Mouse (Mus musculus) right cerebral cortex, postnatal 14 days (tissue): ENCODE data around the gene Zfp69.

Experiments
- DNase-seq: peaks from one replicate; pipeline ENCODE4 v3.0.0; 2022

The Zfp69 gene

DNA sequence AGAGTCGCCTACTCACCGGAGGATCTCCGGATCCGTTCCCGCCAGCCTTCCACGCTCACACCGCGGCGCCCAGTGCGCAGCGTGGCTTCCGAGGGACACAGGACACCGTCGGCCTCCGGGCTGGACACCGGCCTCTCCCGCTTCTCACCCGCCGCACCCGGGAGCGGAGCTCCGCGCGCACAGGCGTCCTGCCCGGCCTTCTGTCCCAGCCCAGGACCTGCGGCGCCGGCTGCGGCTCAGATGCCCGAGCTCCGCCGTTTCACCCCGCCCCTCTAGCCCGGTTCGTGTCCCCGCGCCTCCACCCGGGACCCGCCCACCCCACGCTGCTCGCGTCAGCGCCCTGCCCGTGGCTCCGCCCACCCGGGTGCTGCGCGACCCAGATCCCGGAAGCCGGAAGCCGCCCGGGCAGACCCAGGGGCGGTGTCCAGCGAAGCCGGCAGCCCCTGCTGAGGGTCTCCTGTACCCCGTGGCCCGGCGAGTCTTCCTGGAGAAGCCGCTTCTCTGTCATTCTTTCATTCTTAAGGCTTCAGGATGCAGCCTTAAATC lies at the start of gene Zfp69:
Gene Zfp69 (minus strand): TSS at position 272 of the 546 bp plus-strand sequence.
- peak; percentile 85 for DNase-seq

DNA sequence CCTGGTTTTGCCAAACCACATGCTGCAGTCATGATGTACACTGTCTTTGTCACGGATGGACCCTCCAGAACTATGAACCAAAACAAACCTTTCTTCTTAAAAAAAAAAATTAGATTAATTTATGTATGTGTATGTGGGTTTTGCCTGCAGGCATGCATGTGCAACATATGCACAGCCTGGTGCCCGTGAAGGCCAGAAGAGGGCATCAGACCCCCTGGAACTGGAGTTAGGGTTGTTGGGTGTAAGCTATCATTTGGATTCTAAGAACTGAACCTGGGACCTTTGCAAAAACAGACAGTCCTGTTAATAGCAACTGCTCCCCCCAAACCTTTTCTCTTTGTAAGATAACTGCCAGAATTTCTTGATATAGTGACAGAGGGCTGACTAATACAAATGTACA lies 49.5 kb upstream of the Zfp69 start:
- no peak for DNase-seq

DNA sequence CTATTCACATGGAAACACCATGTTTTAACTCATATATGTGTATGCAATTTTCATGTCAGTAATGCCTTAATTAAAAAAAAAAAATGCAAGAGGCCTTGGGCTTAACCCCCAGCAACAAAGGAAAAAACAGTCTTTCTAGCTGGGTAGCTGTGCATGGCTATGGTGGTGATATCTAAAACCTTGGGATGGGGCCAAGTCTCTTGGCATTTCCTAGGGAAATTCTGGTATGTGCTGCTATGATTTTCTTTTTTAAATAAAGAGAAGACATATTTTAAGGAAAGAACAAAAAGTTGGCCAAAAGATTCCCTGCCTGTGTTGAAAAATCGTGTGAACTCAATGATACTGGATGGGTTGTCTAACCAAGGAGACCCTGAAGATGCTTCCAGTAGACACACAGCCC lies 44.4 kb upstream of the Zfp69 start:
- no peak for DNase-seq

DNA sequence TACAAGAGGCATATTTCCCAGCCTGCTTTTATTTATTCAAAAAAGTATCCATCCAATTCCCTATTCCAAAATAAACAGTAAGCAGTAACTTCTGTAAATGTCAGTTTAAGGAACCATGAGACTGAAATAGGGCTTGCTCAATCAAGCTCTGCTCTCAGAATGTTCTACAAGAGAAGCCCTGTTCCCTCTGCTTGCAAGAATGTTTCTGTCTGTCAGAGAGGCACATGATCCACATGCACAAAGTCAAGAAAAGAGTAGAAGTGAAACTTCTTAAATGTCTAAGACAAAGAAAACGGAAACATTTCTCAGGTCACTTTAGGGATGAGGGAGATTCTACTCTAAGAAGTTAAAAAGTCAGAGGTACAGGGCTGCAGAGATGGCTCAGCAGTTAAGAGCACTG lies 41.5 kb upstream of the Zfp69 start:
- no peak for DNase-seq

DNA sequence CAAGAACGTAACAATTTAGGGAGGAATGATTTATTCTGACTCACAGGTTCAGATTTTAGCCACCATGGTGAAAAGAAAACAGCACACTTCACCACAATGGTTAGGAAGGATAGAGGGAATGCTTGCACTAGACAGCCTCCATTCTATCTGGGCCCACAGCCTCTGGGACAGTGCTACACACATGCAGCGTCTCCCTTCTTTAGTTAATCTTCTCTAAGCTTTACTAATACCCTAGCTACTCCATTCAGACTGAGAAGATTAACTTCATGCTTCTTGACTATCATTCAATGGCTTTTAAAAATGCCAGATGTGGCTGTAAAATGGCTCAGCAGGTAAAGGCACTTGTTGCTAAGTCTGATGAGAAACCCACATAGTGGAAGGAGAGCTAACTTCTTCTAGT lies 40.8 kb upstream of the Zfp69 start:
- no peak for DNase-seq

DNA sequence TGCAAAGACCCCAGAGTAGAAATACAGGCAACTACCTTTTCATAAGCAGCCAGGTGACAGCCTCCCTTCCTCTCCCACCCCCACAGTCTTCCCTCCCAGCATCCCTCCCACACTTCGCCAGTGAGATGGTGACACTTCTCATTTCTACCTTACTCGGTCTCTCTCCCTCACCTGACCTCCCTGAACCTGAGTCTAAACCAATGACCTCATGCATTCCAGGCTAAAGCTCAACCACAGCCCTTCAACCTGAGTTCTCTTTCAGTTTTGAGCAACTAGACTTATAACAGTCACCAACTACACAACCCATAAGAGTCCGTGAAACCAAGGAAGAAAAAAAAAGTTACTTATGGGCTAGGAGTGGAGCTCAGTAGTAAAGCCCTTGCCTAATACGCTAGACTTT lies 35.8 kb upstream of the Zfp69 start:
- no peak for DNase-seq

DNA sequence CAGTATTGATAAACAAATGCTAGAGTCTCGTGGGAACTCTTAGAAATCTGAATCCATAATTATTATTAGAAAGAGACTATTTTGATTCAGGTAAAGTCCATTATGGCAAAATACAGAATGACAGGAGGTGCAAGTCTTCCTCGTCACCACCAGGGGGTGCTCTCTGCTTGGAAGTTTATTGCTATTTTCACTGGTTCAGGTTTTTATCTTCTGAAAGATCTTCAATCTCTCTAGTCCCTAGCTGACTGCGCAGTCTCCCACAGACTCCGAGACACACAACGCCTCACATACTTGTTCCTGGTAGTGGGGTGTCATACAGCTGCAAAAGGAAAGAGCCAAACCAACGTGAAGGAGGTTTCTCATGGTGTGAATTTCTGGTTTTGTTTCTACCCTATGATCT lies 34.9 kb upstream of the Zfp69 start:
- DNase-seq: peak; percentile 38

DNA sequence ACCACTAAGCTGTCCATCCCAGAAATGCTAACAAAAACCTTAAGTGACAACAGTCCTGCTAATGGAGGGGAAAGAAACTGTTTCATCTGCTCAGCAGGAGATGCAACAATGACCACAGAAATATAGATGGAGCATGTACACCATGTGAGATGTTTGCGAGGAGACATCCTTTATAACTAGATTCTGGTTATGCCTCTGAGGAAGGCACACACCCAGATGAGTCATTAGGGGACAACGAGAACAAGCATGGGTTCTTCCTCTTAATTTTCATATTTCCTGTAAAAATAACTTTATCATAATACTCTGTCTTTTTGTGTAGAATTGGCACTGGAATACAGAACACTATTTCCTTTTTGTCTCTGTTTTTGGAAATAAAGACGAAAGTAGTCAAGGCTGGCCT lies 26.7 kb upstream of the Zfp69 start:
- no peak for DNase-seq

DNA sequence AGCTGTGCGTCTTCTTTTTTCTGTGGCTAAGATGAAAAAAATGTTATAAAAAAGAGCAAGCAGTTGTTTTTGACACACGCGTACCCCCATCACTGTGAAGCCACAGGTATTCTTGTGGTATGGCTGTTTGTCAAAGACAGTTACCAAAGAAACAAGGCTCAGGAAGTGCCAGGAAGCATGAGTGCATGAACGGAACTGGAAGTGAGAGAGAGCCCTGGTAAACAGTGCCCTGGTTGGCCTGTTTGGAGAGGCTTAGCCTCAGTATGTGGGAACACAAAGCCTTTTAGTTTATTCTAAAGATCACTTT lies 23.9 kb upstream of the Zfp69 start:
- DNase-seq: no peak

DNA sequence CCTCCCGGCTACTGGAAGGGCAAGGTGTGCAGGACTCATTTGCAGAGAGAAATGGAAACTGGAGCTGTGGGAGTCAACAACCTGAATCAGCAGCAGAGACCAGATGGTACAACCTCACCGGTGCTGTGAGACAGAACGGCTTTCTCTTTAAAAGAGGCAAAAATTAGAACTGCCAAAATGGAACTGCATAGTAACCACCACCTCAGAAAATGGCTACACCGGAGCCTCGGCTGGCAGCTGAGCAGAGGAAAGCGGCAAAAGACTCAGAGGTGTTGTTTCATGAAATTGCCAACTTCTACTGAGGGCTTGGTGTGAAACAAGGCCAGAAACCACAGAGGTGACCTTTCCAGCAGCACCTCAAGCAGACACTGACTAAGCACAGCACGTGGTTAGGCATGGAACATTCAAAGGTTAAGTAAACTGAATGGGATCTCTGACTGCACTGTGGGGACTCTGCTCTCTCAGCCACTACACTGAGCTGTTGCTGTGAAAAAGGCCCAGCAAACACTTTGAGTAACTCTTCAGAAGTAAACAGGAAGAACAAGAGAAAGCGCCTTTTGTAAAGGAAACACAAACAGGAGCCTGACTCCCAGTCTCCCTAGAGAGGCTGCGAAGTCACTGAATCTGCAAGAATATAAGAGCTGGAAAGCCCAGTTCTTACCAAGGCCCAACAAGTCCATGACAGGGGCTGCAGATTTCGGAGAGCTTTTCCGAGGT lies 23.4 kb upstream of the Zfp69 start:
- no peak for DNase-seq

DNA sequence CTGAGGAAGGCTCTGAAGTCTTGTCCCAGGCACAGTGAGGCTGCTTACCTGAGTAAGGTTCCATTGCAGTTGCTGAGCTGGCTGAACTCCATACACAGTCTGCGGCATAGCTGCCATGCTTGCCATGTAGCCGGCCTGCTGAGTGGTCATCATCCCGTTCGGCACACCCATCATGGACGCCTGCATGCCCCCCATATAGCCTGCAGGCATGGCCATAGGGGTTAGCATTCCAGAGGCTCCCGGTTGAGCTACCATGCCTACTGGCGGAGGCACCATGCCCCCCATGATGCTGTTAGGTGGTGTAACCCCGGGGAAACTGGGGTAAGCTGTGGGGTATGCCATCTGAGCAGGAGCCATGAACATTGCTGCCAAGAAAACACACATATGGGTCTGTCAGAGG lies 20.3 kb upstream of the Zfp69 start:
- no peak for DNase-seq

DNA sequence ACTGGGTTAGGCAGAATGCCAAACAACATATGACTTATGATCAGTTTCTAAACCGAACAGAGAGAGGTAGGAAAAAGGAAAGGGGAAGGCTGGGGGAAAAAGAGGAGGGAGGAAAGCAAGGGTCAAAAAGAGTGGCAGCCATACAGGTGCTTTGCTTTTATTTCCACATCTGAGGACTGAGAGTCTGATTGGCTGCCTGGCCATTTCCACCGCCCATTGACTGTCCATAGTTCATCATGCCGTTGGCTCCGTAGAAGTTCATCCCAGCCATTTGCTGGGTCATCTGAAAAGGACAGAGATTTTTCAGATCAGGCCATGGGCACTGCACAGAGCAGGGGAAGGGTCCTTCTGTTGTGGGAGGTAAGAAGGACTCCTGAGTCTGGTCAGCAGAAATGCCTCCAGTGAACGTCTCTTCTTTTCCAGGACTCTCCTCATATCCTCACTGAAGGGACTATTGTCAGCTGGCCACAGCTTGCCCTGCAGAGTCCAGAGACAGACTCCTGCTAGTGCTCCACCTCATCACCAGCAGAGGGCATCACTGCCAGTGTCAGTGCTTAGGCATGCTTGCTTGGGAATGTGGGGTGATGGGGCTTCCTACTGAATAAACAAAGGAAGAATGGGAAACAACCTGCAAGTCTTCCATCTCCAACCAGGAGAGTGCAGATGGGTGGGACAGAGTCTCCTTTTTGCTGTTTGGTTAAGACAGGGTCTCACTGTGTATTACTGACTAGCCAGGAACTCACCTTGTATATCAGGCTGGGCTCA lies 18.1 kb upstream of the Zfp69 start:
- DNase-seq: peak; percentile 45

DNA sequence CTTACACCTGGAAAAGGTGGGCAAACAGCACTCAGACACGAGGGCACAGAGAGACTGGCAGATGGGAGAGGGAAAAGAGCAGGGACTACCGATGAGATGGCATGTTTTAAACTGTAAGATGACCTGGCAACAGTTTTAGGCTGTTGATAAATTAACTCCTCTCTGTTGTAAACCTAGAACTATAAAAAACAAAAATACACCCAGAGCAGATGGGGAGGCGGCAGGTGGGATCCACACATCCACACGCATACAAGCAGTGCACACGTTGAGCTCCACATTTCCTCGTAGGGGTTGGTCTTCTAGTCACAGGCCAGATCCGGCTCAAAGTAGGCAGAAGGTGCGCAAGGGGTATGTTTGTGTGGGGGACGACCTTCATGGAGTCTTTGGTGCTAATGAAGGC lies 17.0 kb upstream of the Zfp69 start:
- no peak for DNase-seq

DNA sequence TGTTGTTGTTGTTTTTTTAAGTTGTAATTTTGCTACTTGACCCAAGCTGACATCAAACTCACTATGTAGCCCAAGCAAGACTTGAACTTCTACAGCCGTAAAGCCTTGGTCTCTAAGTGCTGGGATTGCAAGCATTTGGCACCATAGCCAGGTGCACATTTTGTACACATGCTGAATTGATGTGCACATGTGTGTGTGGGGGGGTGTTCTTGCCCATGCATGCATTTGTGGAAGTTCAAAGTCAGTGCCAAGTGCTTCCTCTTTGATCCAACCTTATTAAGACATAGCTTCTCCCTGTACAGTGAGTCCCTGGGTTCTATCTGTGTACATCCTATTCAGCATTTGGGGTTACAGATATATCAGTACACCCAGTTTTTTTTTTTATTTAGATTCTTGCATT lies 4.1 kb upstream of the Zfp69 start:
- DNase-seq: no peak

DNA sequence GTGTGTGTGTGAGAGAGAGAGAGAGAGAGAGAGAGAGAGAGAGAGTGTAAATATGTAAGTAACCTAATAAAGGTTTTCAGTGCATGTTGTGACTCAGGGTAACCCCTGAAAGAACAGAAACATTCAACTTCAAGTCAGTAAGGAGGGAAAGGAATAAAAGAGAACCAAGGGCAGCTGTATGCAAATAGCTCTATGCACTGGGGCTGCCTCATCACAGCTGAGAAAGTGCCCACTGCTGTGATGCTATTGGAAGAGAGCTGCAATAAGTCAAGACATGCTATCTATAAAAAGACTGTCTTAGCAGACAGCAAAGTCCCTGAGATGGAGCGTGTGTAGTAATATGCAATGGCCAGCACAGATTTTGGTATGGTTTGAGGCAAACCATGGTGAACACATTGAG lies 2.2 kb upstream of the Zfp69 start:
- no peak for DNase-seq

DNA sequence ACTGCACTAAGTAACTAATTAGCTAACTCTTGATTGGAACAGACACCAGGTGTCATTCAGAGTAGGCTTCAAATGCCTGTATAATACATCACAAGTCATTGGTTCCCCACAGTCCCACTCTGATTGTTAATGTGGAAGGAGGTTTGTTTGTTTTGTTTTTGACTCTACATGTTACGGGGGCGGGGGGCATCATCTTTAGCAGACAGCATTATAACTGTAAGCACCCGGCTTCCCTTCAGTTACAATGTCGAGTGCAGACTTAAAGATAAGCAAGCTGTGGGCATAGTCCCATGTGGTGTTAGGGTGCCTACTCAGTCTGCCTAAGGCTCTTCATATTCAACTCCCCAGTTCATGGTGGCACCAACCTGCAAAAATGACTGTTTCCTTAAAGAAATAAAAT lies 1.5 kb upstream of the Zfp69 start:
- DNase-seq: no peak

DNA sequence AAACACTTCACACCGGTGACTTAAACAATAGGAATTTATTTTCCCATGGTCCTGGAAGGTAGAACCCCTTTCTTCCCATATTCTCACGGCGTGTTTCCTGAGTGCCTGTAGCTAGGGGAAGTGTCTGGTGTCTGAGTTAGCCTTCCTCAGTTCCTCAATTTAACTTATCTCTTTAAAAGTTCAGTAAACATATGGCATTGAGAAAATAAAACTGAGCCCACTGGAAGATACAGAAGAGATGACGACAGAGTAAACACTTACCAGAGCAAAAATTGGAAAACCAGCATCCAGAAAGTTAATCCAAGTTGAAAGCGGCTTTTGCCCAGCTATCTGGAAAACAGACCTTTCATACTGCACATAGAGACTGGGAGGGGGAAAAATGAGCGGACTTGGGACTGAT lies 664 bp upstream of the Zfp69 start:
- no peak for DNase-seq

DNA sequence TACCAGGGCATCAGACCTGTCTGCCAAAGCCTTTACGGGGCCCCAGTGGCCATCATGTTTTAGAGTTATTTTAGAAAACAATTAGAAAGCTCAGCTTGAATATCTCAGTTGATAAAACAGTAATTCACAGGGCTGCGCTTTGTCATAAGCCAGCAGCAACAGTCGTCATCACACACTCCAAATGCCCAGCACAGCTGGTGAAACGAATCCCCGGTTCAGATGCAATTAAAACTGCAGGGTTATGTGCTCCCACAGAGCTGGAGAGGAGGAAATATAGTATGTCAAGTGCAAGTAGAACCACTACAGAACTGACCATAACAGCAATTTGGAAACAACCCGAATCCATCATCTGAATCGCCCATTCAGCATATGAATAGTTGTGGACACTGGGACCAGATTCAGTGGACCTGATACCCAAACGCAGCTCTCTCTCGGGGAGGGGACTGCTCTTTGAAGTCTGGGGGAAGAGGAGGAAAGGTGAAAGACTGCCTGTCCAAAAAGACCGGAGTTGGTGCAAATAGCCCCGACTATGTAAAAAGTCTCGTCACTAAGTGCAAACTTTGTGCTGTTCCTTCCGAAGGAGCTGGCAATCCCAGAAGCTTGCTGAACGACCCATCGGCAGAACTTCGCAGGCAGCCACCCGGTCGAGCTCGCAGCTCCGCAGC lies 604 bp downstream of the Zfp69 start:
- DNase-seq: no peak

DNA sequence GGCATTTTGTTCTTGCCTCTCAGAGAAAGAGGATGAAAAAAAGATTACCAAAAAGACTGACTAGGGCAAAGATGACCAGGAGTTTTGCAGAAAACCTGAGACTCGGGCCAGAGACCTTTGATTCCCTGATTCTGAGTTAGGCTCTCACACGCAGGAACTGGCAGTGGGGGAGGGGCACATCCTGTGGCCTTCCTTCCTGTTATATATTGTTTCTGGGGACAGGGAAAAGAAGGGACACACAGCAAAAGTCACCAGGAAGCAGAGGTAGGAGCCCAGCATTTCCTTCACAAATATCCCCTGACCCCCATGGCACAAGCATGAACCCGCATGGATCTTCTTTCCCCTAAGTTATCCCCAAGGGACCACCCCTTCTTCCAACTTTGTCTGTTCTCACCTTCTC lies 2.6 kb downstream of the Zfp69 start:
- DNase-seq: peak; percentile 23

DNA sequence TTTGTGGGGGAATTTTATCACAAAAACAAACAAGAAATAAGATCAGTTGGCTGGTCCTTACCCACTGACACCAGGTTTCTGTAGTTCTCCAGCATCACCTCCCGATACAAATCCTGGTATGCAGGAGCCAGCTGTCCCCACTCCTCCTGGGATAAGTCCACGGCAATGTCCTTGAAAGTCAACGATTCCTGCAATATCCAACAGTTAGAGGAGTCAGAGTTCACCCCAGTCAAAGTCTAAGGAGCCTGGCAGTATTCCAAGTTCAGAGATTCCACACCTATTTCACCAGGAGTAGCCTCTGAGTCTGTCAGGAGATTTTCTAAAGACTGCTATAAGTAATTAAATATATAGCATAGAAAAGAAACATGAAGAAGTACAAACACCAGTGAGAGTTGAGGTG lies 16.5 kb downstream of the Zfp69 start:
- no peak for DNase-seq

DNA sequence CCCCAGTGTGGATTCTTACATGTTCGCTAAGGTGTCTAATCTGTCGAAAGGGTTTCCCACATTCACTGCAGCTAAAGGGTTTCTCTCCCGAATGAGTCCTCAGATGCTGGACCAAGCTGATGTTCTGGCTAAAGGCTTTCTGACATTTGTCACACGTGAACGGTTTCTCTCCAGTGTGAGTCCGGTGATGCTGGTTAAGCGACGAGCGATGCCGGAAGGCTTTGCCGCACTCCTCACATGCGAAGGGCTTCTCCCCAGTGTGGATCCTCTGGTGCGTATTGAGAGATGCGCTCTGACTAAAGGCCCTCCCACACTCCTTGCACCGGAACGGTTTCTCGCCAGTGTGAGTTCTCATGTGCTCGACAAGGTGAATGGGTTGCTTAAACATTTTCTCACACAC lies 20.8 kb downstream of the Zfp69 start:
- no peak for DNase-seq

DNA sequence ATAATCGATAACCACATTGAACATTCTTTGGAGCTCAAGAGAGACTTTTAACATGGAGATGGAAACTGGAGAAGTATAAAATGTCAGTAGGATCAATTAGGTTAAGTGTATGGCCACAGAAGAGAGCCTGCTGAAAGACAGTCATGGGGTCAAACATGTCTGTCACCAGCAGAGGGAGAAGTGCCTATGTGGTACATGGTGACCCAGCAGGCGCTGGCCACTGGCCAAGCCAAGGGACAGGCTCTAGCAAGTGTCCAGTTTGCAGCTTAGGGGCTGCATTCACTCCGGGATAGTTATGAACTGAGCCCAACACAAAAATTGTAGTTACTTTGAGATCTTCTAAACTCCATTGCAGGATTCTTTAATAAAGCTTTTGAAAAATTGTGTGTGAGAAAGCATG lies 22.8 kb downstream of the Zfp69 start:
- DNase-seq: peak; percentile 20

DNA sequence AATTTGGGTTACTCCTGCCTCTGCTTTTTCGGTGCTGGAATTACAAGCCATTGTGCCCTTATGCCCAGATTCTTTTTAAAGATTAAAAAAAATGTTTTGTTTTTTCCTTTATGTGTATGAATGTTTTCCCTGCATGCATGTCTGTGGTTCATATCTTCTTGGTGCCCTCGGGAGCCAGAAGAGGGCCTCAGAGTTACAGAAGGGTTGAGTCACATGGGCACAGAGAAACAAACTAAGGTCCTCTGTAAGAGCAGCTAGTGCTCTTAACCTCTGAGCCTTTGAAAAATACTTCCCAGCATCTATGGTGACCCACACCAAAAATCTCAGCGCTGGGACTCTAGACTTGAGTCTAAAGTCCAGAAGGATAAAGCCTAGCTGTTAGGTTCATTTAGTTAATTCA lies 26.1 kb downstream of the Zfp69 start:
- DNase-seq: peak; percentile 21
